Mouse (Mus musculus) yolk sac, embryonic 10.5 days (tissue): Measurements from ENCODE around the gene Snu13.
A peak's percentile ranks its signal among the peaks of the same experiment; 100 is the strongest.

Source experiments
- DNase-seq: peaks from one replicate; pipeline ENCODE4 v3.0.0-alpha.2; 2017; ENCODE audit warnings: low spot score

Gene Snu13

GRCm38 (mm10) chr15:82027276-82027675 is 20.1 kb downstream of the Snu13 start:
- no peak for DNase-seq

- no peak for DNase-seq
These were observed 23.3 kb downstream of the Snu13 start for GRCm38 (mm10) chr15:82023965-82024635.

- no peak for DNase-seq
These were observed 24.8 kb downstream of the Snu13 start for GRCm38 (mm10) chr15:82022535-82023088.

- DNase-seq = no peak
These were observed 28.1 kb downstream of the Snu13 start for GRCm38 (mm10) chr15:82019288-82019687.

- no peak for DNase-seq
These were observed 29.9 kb downstream of the Snu13 start for GRCm38 (mm10) chr15:82017461-82017860.

- DNase-seq = no peak
These were observed 30.6 kb downstream of the Snu13 start for GRCm38 (mm10) chr15:82016830-82017229.

- DNase-seq = peak; percentile 99
These were observed 31.1 kb downstream of the Snu13 start for GRCm38 (mm10) chr15:82016101-82016808.

- DNase-seq = peak; percentile 27
These were observed 31.9 kb downstream of the Snu13 start for GRCm38 (mm10) chr15:82015392-82016100.

GRCm38 (mm10) chr15:82014745-82015391 is 32.5 kb downstream of the Snu13 start:
- DNase-seq = no peak

GRCm38 (mm10) chr15:82011947-82012346 is 35.5 kb downstream of the Snu13 start:
- DNase-seq = no peak

- DNase-seq = no peak
These were observed 43.1 kb downstream of the Snu13 start for GRCm38 (mm10) chr15:82004257-82004656.

- DNase-seq = no peak
These were observed 53.4 kb downstream of the Snu13 start for GRCm38 (mm10) chr15:81993992-81994391.

- DNase-seq = peak; percentile 64
These were observed 56.8 kb downstream of the Snu13 start for GRCm38 (mm10) chr15:81990549-81990948.
